Mouse (Mus musculus) midbrain, embryonic 13.5 days (tissue): ENCODE measurements around the gene Pik3cd. TPM values are rescaled to one million over a fixed set of nuclear protein-coding genes. Genes with fewer than 3 reads are reported as not detected.

Source experiments
- ATAC-seq: fragments of 200-750 bp; cut with Nextera tagmentation; 2 replicates; pipeline ENCODE4 v1.8.0; 2017; ENCODE audit warnings: mild to moderate bottlenecking, moderate TSS enrichment, moderate library complexity
- H3K27ac ChIP-seq: fragments of 300-500 bp; sonication (generic); 2 replicates; pipeline ENCODE4 v1.5.1; 2015; ENCODE audit warnings: inconsistent platforms, mild to moderate bottlenecking, moderate library complexity
- H3K27me3 ChIP-seq: fragments of 300-500 bp; sonication (generic); 2 replicates; pipeline ENCODE4 v1.6.1; 2015; ENCODE audit warnings: mild to moderate bottlenecking, inconsistent platforms
- H3K36me3 ChIP-seq: fragments of 300-500 bp; sonication (generic); 2 replicates; pipeline ENCODE4 v1.6.1; 2015; ENCODE audit warnings: mild to moderate bottlenecking, inconsistent platforms
- H3K4me1 ChIP-seq: fragments of 300-500 bp; sonication (generic); replicated peaks from 2 replicates; pipeline ENCODE4 v1.6.1; 2015; ENCODE audit warnings: inconsistent platforms
- H3K4me2 ChIP-seq: fragments of 300-500 bp; sonication (generic); replicated peaks from 2 replicates; pipeline ENCODE4 v1.6.1; 2015; ENCODE audit warnings: moderate library complexity, mild to moderate bottlenecking, inconsistent platforms
- H3K4me3 ChIP-seq: fragments of 300-500 bp; sonication (generic); replicated peaks from 2 replicates; pipeline ENCODE4 v1.5.1; 2015; ENCODE audit warnings: mild to moderate bottlenecking, inconsistent platforms
- H3K9ac ChIP-seq: fragments of 300-500 bp; sonication (generic); replicated peaks from 2 replicates; pipeline ENCODE4 v1.6.1; 2015; ENCODE audit warnings: mild to moderate bottlenecking, inconsistent platforms
- H3K9me3 ChIP-seq: fragments of 300-500 bp; sonication (generic); 2 replicates; pipeline ENCODE4 v1.6.1; 2016; ENCODE audit warnings: mild to moderate bottlenecking, inconsistent platforms
- WGBS: fragments of 180-500 bp; shearing (Covaris S2); methylation state at CpG from one replicate; pipeline ENCODE4 v1.1.7; 2015; 5-methylcytosine and 5-hydroxymethylcytosine counted together
- polyA plus RNA-seq: library from polyadenylated mRNA; unstranded; fragments of >200 nt; fragmentation: Nextera tagmentation; extraction: Ambion mirVana; gene quantifications from 2 replicates; pipeline ENCODE4 v1.2.1, GENCODE M21; 2015

The Pik3cd gene
- polyA plus RNA-seq, 1 experiment from 2014 or later, result 13.2 TPM

- Histone ChIP-seq H3K36me3 (peaks cover 22% of the 10 kb centered on the region), H3K9me3 (no peaks in the 10 kb centered on the region), H3K4me3 (no peak overlapping the region), H3K27ac (peak overlapping the region; percentile 21; the same call in 1 of the 2 replicates), H3K9ac (peak overlapping the region; percentile 55; the same call in 1 of the 2 replicates), H3K4me1 (peaks cover 63% of the 10 kb centered on the region), H3K4me2 (no peak overlapping the region; the same call in 1 of the 2 replicates), H3K27me3 (no peaks in the 10 kb centered on the region)
- 86% methylated on average over 10 of the region's 10 CpGs for WGBS
- ATAC-seq, result no peak
These were observed 32.5 kb upstream of the Pik3cd start for GRCm38 (mm10) chr4:149734730-149735475.

GRCm38 (mm10) chr4:149734246-149734645 is 31.9 kb upstream of the Pik3cd start:
- peak overlapping the region; percentile 79 for H3K27ac ChIP-seq
- 0 out of 2 replicates have a peak overlapping the region, but pooled peaks have one; percentile 38 for H3K4me2 ChIP-seq
- no peak overlapping the region for H3K4me3 ChIP-seq
- peaks cover 28% of the 10 kb centered on the region for H3K36me3 ChIP-seq
- WGBS, result 93% methylated on average over 6 of the region's 6 CpGs
- peak overlapping the region; percentile 55; the same call in 1 of the 2 replicates for H3K9ac ChIP-seq
- H3K9me3 ChIP-seq, result no peaks in the 10 kb centered on the region
- H3K4me1 ChIP-seq, result peaks cover 63% of the 10 kb centered on the region
- H3K27me3 ChIP-seq, result no peaks in the 10 kb centered on the region
- no peak for ATAC-seq

GRCm38 (mm10) chr4:149733748-149734147 is 31.4 kb upstream of the Pik3cd start:
- Histone ChIP-seq H3K36me3 (peaks cover 33% of the 10 kb centered on the region), H3K27ac (peak overlapping the region; percentile 79), H3K9ac (peak overlapping the region; percentile 55), H3K4me1 (peaks cover 63% of the 10 kb centered on the region), H3K4me2 (peak overlapping the region; percentile 38), H3K27me3 (no peaks in the 10 kb centered on the region), H3K9me3 (no peaks in the 10 kb centered on the region), H3K4me3 (no peak overlapping the region)
- 39% methylated on average over 6 of the region's 6 CpGs for WGBS
- no peak for ATAC-seq

GRCm38 (mm10) chr4:149732800-149733199 is 30.4 kb upstream of the Pik3cd start:
- no peak for ATAC-seq
- Histone ChIP-seq H3K4me1 (peaks cover 57% of the 10 kb centered on the region), H3K4me3 (no peak overlapping the region), H3K27ac (peak overlapping the region; percentile 79; the same call in 1 of the 2 replicates), H3K9me3 (no peaks in the 10 kb centered on the region), H3K36me3 (peaks cover 41% of the 10 kb centered on the region), H3K27me3 (no peaks in the 10 kb centered on the region), H3K4me2 (no peak overlapping the region), H3K9ac (peak overlapping the region; percentile 55)
- 83% methylated on average over 10 of the region's 10 CpGs for WGBS

GRCm38 (mm10) chr4:149732313-149732712 is 29.9 kb upstream of the Pik3cd start:
- no peak overlapping the region for H3K4me3 ChIP-seq
- peak overlapping the region; percentile 55; the same call in 1 of the 2 replicates for H3K9ac ChIP-seq
- H3K27me3 ChIP-seq, result no peaks in the 10 kb centered on the region
- no peak overlapping the region for H3K27ac ChIP-seq
- no peak overlapping the region for H3K4me2 ChIP-seq
- H3K36me3 ChIP-seq, result peaks cover 46% of the 10 kb centered on the region
- no peaks in the 10 kb centered on the region for H3K9me3 ChIP-seq
- no peak for ATAC-seq
- H3K4me1 ChIP-seq, result peaks cover 57% of the 10 kb centered on the region
- WGBS, result 83% methylated on average over 3 of the region's 3 CpGs

- H3K9me3 ChIP-seq, result no peaks in the 10 kb centered on the region
- WGBS, result 81% methylated on average over 7 of the region's 7 CpGs
- peaks cover 44% of the 10 kb centered on the region for H3K4me1 ChIP-seq
- no peak for ATAC-seq
- no peaks in the 10 kb centered on the region for H3K27me3 ChIP-seq
- H3K9ac ChIP-seq, result no peak overlapping the region
- no peak overlapping the region for H3K4me2 ChIP-seq
- H3K36me3 ChIP-seq, result peaks cover 61% of the 10 kb centered on the region
- H3K4me3 ChIP-seq, result no peak overlapping the region
- H3K27ac ChIP-seq, result no peak overlapping the region
These were observed 28.5 kb upstream of the Pik3cd start for GRCm38 (mm10) chr4:149730827-149731226.

GRCm38 (mm10) chr4:149728810-149729209 is 26.4 kb upstream of the Pik3cd start:
- peaks cover 68% of the 10 kb centered on the region for H3K36me3 ChIP-seq
- H3K9ac ChIP-seq, result no peak overlapping the region
- H3K27ac ChIP-seq, result no peak overlapping the region
- H3K27me3 ChIP-seq, result no peaks in the 10 kb centered on the region
- H3K4me1 ChIP-seq, result peaks cover 36% of the 10 kb centered on the region
- H3K4me3 ChIP-seq, result no peak overlapping the region
- WGBS, result 85% methylated on average over 8 of the region's 8 CpGs
- ATAC-seq, result no peak
- H3K4me2 ChIP-seq, result no peak overlapping the region
- no peaks in the 10 kb centered on the region for H3K9me3 ChIP-seq

- no peaks in the 10 kb centered on the region for H3K9me3 ChIP-seq
- no peaks in the 10 kb centered on the region for H3K27me3 ChIP-seq
- peaks cover 74% of the 10 kb centered on the region for H3K36me3 ChIP-seq
- ATAC-seq, result no peak
- H3K4me3 ChIP-seq, result no peak overlapping the region
- peaks cover 33% of the 10 kb centered on the region for H3K4me1 ChIP-seq
- H3K27ac ChIP-seq, result no peak overlapping the region
- no peak overlapping the region for H3K4me2 ChIP-seq
- WGBS, result 95% methylated on average over 5 of the region's 5 CpGs
- no peak overlapping the region for H3K9ac ChIP-seq
These were observed 25.3 kb upstream of the Pik3cd start for GRCm38 (mm10) chr4:149727636-149728035.

GRCm38 (mm10) chr4:149725661-149726350 is 23.4 kb upstream of the Pik3cd start:
- Histone ChIP-seq H3K9ac (no peak overlapping the region), H3K27ac (no peak overlapping the region), H3K4me1 (peaks cover 30% of the 10 kb centered on the region), H3K9me3 (no peaks in the 10 kb centered on the region), H3K27me3 (no peaks in the 10 kb centered on the region), H3K4me3 (no peak overlapping the region), H3K4me2 (no peak overlapping the region), H3K36me3 (peaks cover 79% of the 10 kb centered on the region)
- WGBS, result 68% methylated on average over 15 of the region's 15 CpGs
- no peak for ATAC-seq

- Histone ChIP-seq H3K36me3 (peaks cover 79% of the 10 kb centered on the region), H3K9ac (no peak overlapping the region), H3K27ac (peak overlapping the region; percentile 25; the same call in 1 of the 2 replicates), H3K9me3 (no peaks in the 10 kb centered on the region), H3K4me3 (no peak overlapping the region), H3K4me2 (no peak overlapping the region), H3K4me1 (peaks cover 27% of the 10 kb centered on the region), H3K27me3 (no peaks in the 10 kb centered on the region)
- 88% methylated on average over 17 of the region's 17 CpGs for WGBS
- no peak for ATAC-seq
These were observed 22.6 kb upstream of the Pik3cd start for GRCm38 (mm10) chr4:149724916-149725470.

- H3K27me3 ChIP-seq, result no peaks in the 10 kb centered on the region
- no peak overlapping the region for H3K9ac ChIP-seq
- WGBS, result 57% methylated on average over 17 of the region's 17 CpGs
- H3K36me3 ChIP-seq, result peaks cover 79% of the 10 kb centered on the region
- no peak overlapping the region for H3K4me3 ChIP-seq
- peak overlapping the region; percentile 25; the same call in 1 of the 2 replicates for H3K27ac ChIP-seq
- no peaks in the 10 kb centered on the region for H3K9me3 ChIP-seq
- no peak overlapping the region for H3K4me2 ChIP-seq
- ATAC-seq, result peak; percentile 65
- peaks cover 27% of the 10 kb centered on the region for H3K4me1 ChIP-seq
These were observed 21.7 kb upstream of the Pik3cd start for GRCm38 (mm10) chr4:149723855-149724731.
